Mouse (Mus musculus): ENCODE data around the gene Hspa12a.

DNA sequence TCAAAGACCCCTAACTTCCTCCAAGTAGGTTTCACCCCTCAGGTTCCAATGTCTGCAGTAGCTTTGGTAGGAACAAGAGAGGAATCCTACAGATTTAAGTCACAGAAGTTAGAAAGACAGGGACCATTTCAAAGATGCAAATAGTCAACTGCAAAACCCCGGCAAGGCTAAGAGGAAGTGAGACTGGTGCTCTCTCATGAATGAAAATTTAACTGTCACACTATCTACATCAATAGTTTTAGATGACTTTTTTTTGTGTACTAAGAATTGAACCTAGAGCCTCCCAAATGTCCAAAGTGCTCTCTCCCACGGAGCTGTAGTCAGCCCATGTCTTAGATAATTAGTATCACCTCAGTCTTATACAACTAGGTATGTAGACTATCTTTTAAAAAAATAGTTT is 110.5 kb downstream of the Hspa12a start:
- no peak for TF ChIP-seq CTCF (IDR thresholded peaks at IDR 0.05; ENCODE audit: extremely low read depth, insufficient read depth, insufficient read length, insufficient replicate concordance)
- TF ChIP-seq POLR2A (IDR thresholded peaks at IDR 0.05; ENCODE audit: low read depth, low read length), result no peak

Measured in spleen, adult 2 months (tissue).